Mouse (Mus musculus) kidney, embryonic 16.5 days (tissue): Measurements from ENCODE around the gene Maml3. TPM values are rescaled to one million over a fixed set of nuclear protein-coding genes. Genes with fewer than 3 reads are reported as not detected.
A peak's percentile ranks its signal among the peaks of the same experiment; 100 is the strongest.

Experiments
- ATAC-seq: fragments of 200-750 bp; cut with Nextera tagmentation; 2 replicates; pipeline ENCODE4 v1.8.0; 2017; ENCODE audit warnings: moderate TSS enrichment; ENCODE audit not compliant: low FRiP score, low TSS enrichment
- H3K27ac ChIP-seq: fragments of 300-500 bp; sonication (generic); 2 replicates; pipeline ENCODE4 v1.5.1; 2014; ENCODE audit warnings: low read length
- H3K27me3 ChIP-seq: fragments of 300-500 bp; sonication (generic); 2 replicates; pipeline ENCODE4 v1.6.1; 2014; ENCODE audit warnings: low read length, control low read depth, mixed read lengths; ENCODE audit not compliant: insufficient read depth
- H3K36me3 ChIP-seq: fragments of 300-500 bp; sonication (generic); 2 replicates; pipeline ENCODE4 v1.6.1; 2014; ENCODE audit warnings: low read length, control low read depth, mixed read lengths; ENCODE audit not compliant: insufficient read depth
- H3K4me1 ChIP-seq: fragments of 300-500 bp; sonication (generic); 2 replicates; pipeline ENCODE4 v1.6.1; 2014; ENCODE audit warnings: low read length, control low read depth, mixed read lengths; ENCODE audit not compliant: insufficient read depth
- H3K4me2 ChIP-seq: fragments of 300-500 bp; sonication (generic); replicated peaks from 2 replicates; pipeline ENCODE4 v1.6.1; 2014; ENCODE audit warnings: low read depth, low read length
- H3K4me3 ChIP-seq: fragments of 300-500 bp; sonication (generic); 2 replicates; pipeline ENCODE4 v1.5.1; 2014; ENCODE audit warnings: mild to moderate bottlenecking, low read length
- H3K9ac ChIP-seq: fragments of 300-500 bp; sonication (generic); replicated peaks from 2 replicates; pipeline ENCODE4 v1.6.1; 2014; ENCODE audit warnings: low read length
- H3K9me3 ChIP-seq: fragments of 300-500 bp; sonication (generic); 2 replicates; pipeline ENCODE4 v1.6.1; 2016; ENCODE audit warnings: low read length, control low read depth
- WGBS: fragments of 180-500 bp; shearing (Covaris S2); extraction: QIAGEN DNeasy Blood & Tissue Kit; methylation state at CpG from one replicate; pipeline ENCODE4 v1.1.7; 2014; 5-methylcytosine and 5-hydroxymethylcytosine counted together
- polyA plus RNA-seq: library from polyadenylated mRNA; unstranded; fragments of >200 nt; fragmentation: Nextera tagmentation; extraction: Ambion mirVana; gene quantifications from 2 replicates; pipeline ENCODE4 v1.2.1, GENCODE M21; 2015

Gene Maml3
- polyA plus RNA-seq, 1 experiment from 2014 or later, result 6.7 TPM

DNA sequence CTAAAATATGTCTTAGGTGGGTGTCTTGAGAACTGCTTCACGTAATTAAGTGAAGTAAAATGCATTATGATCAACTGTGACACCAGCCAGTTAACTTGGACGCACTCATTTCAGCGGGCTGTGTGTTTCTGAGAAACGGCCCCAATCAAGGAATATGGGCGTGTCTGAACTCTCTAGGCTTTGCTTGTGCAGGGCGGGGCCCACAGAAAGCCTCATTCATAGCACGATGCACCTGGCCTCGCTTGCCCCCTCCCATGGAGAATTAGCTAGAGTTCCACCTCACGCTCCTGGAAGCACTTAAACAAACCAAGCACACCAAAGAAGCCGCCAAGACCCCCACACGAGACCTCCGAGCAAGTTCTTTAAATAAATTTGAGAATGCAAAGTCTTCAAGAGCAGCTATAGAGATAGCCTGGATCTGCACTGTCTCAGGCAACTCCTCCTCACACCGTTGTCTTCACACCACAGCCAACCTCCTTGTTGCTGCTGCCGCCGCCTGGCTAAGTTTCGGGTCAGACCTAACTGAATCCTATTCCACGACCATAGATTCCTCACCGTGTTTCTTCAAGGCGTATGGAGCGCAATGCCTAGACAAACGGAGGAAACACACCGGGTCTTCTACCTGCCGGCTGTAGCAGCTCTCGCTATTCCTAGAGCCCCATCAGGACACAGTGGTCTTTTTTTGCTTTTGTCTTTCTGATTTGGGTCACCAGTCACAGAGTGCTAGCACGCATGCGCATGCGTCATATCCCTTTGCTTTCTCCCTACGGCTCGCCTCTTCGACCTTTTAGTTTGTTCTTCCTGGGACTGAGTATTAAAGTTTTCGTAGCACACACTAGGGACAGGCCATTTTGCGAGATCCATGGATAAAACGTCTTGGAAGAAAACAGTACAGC is 151.9 kb downstream of the Maml3 start:
- no peaks in the 10 kb centered on the region for H3K27me3 ChIP-seq
- no peak overlapping the region for H3K27ac ChIP-seq
- H3K9me3 ChIP-seq, result no peaks in the 10 kb centered on the region
- WGBS, result 67% methylated on average over 33 of the region's 33 CpGs
- peak overlapping the region; percentile 14; the same call in 1 of the 2 replicates for H3K4me3 ChIP-seq
- ATAC-seq, result no peak
- no peaks in the 10 kb centered on the region for H3K36me3 ChIP-seq
- no peak overlapping the region for H3K9ac ChIP-seq
- H3K4me1 ChIP-seq, result no peaks in the 10 kb centered on the region
- H3K4me2 ChIP-seq, result peak overlapping the region; percentile 33

DNA sequence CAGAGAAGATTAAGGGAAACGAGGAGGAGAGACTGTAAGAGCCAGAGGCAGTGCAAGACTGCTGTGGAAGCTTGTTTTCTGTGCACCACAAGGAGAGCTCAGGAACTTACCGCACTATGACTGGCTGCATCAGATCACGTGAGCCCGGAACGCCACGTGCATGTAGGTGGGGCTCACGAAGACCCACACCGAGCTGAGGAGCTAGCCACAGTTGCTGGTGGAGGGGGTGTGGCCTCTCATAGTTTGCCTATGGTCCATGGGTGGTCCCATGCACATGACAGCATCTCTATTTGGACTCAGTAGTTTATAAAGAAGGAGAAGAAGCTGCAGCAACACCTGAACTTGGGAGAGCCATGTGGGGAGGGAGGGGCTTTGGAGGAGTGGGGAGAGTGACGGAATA is 152.6 kb downstream of the Maml3 start:
- H3K4me2 ChIP-seq, result no peak overlapping the region

DNA sequence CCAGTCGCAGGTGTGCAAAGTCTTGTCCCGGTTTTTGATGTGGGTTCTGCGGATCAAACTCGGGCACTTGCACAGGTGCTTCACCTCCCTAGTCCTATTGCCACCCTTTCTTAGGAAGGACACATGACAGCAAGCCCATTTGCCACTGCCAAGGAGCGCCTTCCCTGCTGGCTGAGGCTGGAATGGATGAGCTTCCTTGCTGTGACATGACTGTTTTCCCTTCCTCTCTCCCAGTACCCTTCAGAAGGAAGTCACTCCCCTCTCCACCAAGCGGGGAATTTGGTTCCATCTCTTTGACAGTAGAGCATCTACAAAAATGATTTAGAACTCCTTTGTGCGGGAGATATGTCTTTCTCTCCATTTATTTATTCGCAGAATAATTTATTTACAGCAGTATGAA is 155.2 kb downstream of the Maml3 start:
- H3K36me3 ChIP-seq, result no peaks in the 10 kb centered on the region
- ATAC-seq, result no peak
- no peak overlapping the region for H3K9ac ChIP-seq
- H3K27me3 ChIP-seq, result no peaks in the 10 kb centered on the region
- H3K4me3 ChIP-seq, result no peak overlapping the region
- 80% methylated on average over 8 of the region's 8 CpGs for WGBS
- H3K4me2 ChIP-seq, result no peak overlapping the region
- no peaks in the 10 kb centered on the region for H3K9me3 ChIP-seq
- H3K27ac ChIP-seq, result no peak overlapping the region
- H3K4me1 ChIP-seq, result no peaks in the 10 kb centered on the region

More for the DNA sequence above, 152.6 kb downstream of the Maml3 start:
- ATAC-seq, result no peak
- no peak overlapping the region for H3K9ac ChIP-seq
- H3K36me3 ChIP-seq, result no peaks in the 10 kb centered on the region
- no peaks in the 10 kb centered on the region for H3K9me3 ChIP-seq
- 82% methylated on average over 9 of the region's 9 CpGs for WGBS
- no peak overlapping the region for H3K27ac ChIP-seq
- H3K27me3 ChIP-seq, result no peaks in the 10 kb centered on the region
- no peak overlapping the region for H3K4me3 ChIP-seq
- no peaks in the 10 kb centered on the region for H3K4me1 ChIP-seq

DNA sequence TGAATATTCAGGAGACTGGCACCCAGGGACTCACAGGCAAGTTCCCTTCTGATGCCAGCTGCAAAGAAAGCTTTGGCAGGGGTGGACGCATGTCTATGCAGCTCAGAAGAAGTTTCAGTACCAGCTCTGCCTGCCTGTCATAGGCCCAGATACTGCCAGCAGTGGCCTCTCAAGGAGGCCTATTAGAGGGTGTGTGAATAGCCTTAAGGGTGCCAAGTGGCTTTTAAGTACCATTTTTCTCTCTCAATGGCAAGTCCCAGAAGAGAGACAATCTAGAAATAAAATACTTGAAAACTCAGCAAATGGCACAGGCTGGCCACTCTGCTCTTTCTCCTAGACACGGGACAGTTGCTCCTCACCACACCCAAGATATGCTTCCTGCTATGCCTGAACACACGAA is 157.7 kb downstream of the Maml3 start:
- 66% methylated on average over 3 of the region's 3 CpGs for WGBS
- no peaks in the 10 kb centered on the region for H3K36me3 ChIP-seq
- H3K27ac ChIP-seq, result no peak overlapping the region
- no peak overlapping the region for H3K4me3 ChIP-seq
- ATAC-seq, result no peak
- no peaks in the 10 kb centered on the region for H3K4me1 ChIP-seq
- H3K9me3 ChIP-seq, result no peaks in the 10 kb centered on the region
- H3K4me2 ChIP-seq, result no peak overlapping the region
- H3K27me3 ChIP-seq, result no peaks in the 10 kb centered on the region
- H3K9ac ChIP-seq, result no peak overlapping the region

DNA sequence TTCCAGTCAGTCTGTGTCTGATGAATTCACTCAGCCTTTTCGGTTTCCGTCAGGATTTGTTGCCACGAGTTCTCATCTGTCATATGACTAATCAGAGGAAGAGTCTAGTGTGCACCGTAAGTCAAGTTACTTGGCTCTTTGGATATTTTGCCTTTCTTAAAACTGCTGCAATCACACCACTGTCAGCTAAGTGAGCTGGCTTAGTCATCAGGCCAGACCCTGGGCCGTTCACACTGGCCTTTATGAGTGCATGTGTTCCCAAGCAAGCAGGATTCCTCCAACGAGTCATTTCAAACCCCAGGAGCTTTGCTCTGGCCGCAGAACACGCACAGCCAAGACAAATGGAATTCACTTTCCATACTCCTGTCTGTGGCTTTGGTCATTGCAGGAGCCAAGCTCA is 161.2 kb downstream of the Maml3 start:
- no peak for ATAC-seq
- Histone ChIP-seq H3K27ac (no peak overlapping the region), H3K4me1 (no peaks in the 10 kb centered on the region), H3K9ac (no peak overlapping the region), H3K4me2 (no peak overlapping the region), H3K4me3 (no peak overlapping the region), H3K27me3 (no peaks in the 10 kb centered on the region), H3K9me3 (no peaks in the 10 kb centered on the region), H3K36me3 (no peaks in the 10 kb centered on the region)
- WGBS, result 67% methylated on average over 8 of the region's 8 CpGs

DNA sequence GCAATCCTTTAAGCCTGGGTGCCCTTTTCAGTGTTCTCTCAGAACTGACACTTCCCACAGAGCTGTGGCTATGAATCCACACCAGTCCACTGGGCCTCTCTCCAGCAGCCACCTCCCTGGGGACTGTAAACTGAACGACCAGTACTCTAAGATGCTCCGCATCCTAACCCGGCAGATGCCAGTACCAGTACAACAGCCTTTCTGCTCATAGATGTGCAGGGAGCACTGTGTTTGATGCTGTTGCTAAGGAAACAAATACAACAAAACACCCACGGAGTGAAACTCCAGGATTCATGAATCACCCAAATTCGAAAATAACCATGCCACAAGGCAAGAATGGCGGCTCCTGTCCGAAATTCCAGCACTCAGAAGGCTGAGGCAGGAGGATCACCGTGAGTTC is 163.1 kb downstream of the Maml3 start:
- Histone ChIP-seq H3K4me1 (no peaks in the 10 kb centered on the region), H3K9me3 (no peaks in the 10 kb centered on the region), H3K4me3 (no peak overlapping the region), H3K9ac (no peak overlapping the region), H3K4me2 (no peak overlapping the region), H3K27ac (no peak overlapping the region), H3K36me3 (no peaks in the 10 kb centered on the region), H3K27me3 (no peaks in the 10 kb centered on the region)
- WGBS, result 87% methylated on average over 8 of the region's 8 CpGs
- ATAC-seq, result no peak

DNA sequence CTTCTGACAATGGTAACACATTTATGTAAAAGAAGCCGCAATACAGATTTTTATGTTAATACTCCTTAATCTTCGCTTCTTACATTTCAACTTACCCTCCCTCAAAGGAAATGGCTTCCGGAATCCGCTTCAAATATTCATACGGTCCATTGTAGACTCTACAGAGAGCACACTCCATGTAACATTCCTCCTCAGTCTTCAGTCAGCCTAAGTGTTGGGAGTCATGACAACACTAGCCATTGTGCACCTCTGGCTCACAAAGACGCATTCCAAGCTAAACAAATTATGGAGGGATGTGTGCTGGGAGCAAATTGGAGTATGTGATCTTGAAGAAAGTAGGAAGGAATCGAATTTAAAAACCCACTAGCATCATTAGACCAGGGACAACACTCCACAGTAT is 165.0 kb downstream of the Maml3 start:
- Histone ChIP-seq H3K9ac (no peak overlapping the region), H3K9me3 (no peaks in the 10 kb centered on the region), H3K36me3 (no peaks in the 10 kb centered on the region), H3K4me1 (no peaks in the 10 kb centered on the region), H3K4me3 (no peak overlapping the region), H3K27me3 (no peaks in the 10 kb centered on the region), H3K27ac (no peak overlapping the region), H3K4me2 (no peak overlapping the region)
- no peak for ATAC-seq
- WGBS, result 91% methylated on average over 7 of the region's 7 CpGs

DNA sequence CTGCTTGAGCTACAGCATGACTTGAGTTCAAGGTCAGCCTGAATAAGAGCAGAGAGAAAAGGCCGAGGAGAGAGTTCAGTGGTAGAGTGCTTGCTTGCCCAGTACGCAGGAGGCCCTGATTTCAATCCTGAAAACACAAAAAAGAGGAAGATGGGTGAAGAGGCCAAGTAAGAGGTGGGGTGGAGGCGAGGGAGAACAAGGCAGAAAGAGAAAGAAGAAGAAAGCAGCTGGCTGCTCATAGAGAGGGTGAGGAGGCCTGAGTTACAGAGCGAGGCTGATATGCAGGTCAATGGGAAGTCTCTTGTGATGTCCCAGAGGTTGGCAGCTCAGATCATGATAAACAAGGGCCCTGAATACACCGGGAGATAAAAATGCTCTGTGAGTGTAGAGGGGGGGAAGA is 165.8 kb downstream of the Maml3 start:
- H3K4me1 ChIP-seq, result no peaks in the 10 kb centered on the region
- no peaks in the 10 kb centered on the region for H3K27me3 ChIP-seq
- no peak overlapping the region for H3K9ac ChIP-seq
- WGBS, result 85% methylated on average over 5 of the region's 5 CpGs
- H3K4me2 ChIP-seq, result no peak overlapping the region
- H3K9me3 ChIP-seq, result no peaks in the 10 kb centered on the region
- H3K27ac ChIP-seq, result no peak overlapping the region
- no peak overlapping the region for H3K4me3 ChIP-seq
- no peak for ATAC-seq
- no peaks in the 10 kb centered on the region for H3K36me3 ChIP-seq

DNA sequence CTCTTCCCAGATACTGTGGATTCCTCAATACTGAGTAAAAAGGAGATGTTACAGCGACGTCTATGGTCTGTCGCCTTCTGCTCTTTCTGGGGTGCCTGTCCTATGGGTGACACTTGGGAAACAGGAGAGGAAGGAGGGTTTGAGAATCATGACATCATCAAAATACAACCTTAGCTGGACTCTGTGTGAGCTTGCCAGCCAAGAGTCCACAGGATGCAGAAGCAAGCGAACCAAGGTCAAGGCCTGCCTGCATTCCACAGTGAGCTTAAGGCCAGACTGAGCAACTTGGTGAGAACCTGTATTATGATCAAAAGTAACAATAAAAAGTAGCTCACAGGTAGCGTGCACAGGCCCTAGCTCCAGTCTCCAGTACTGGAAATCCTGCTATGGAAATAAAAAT is 167.7 kb downstream of the Maml3 start:
- no peak for ATAC-seq
- Histone ChIP-seq H3K4me3 (no peak overlapping the region), H3K36me3 (no peaks in the 10 kb centered on the region), H3K9ac (no peak overlapping the region), H3K4me2 (no peak overlapping the region), H3K27me3 (no peaks in the 10 kb centered on the region), H3K9me3 (no peaks in the 10 kb centered on the region), H3K27ac (no peak overlapping the region), H3K4me1 (no peaks in the 10 kb centered on the region)
- 88% methylated on average over 5 of the region's 5 CpGs for WGBS
